Mouse (Mus musculus) neural tube, embryonic 13.5 days (tissue): ENCODE measurements around the gene Sult1d1. TPM values are rescaled to one million over a fixed set of nuclear protein-coding genes. Genes with fewer than 3 reads are reported as not detected.
"Not testable (repeated sequence)": the region's sequence is repeated elsewhere in the genome, so short reads cannot be mapped to it uniquely, and the experiment has no call there.

Experiments used
- ATAC-seq: fragments of 200-750 bp; cut with Nextera tagmentation; 2 replicates; pipeline ENCODE4 v1.8.0; 2017; ENCODE audit warnings: low read depth, mild to moderate bottlenecking, moderate TSS enrichment, moderate library complexity
- H3K27ac ChIP-seq: fragments of 300-500 bp; sonication (generic); replicated peaks from 2 replicates; pipeline ENCODE4 v1.5.1; 2015; ENCODE audit warnings: moderate library complexity, mild to moderate bottlenecking, inconsistent platforms
- H3K27me3 ChIP-seq: fragments of 300-500 bp; sonication (generic); 2 replicates; pipeline ENCODE4 v1.6.1; 2015; ENCODE audit warnings: mild to moderate bottlenecking, inconsistent platforms
- H3K36me3 ChIP-seq: fragments of 300-500 bp; sonication (generic); 2 replicates; pipeline ENCODE4 v1.6.1; 2015; ENCODE audit warnings: mild to moderate bottlenecking, inconsistent platforms
- H3K4me1 ChIP-seq: fragments of 300-500 bp; sonication (generic); replicated peaks from 2 replicates; pipeline ENCODE4 v1.6.1; 2015; ENCODE audit warnings: inconsistent platforms
- H3K4me2 ChIP-seq: fragments of 300-500 bp; sonication (generic); 2 replicates; pipeline ENCODE4 v1.6.1; 2015; ENCODE audit warnings: inconsistent platforms, mild to moderate bottlenecking, moderate library complexity
- H3K4me3 ChIP-seq: fragments of 300-500 bp; sonication (generic); 2 replicates; pipeline ENCODE4 v1.5.1; 2015; ENCODE audit warnings: mild to moderate bottlenecking, inconsistent platforms
- H3K9ac ChIP-seq: fragments of 300-500 bp; sonication (generic); 2 replicates; pipeline ENCODE4 v1.6.1; 2015; ENCODE audit warnings: moderate library complexity, mild to moderate bottlenecking, inconsistent platforms
- H3K9me3 ChIP-seq: fragments of 300-500 bp; sonication (generic); 2 replicates; pipeline ENCODE4 v1.6.1; 2016; ENCODE audit warnings: inconsistent platforms
- WGBS: fragments of 180-500 bp; shearing (Covaris S2); methylation state at CpG from one replicate; pipeline ENCODE4 v1.1.7; 2015; 5-methylcytosine and 5-hydroxymethylcytosine counted together
- microRNA-seq: library from miRNA; unstranded; fragments of <30 nt; microRNA quantifications from one replicate; pipeline ENCODE4, GENCODE M21; 2016
- polyA plus RNA-seq: library from polyadenylated mRNA; unstranded; fragments of >200 nt; fragmentation: Nextera tagmentation; extraction: Ambion mirVana; gene quantifications from 2 replicates; pipeline ENCODE4 v1.2.1, GENCODE M21; 2015

Gene Sult1d1
- polyA plus RNA-seq, 1 experiment from 2014 or later = not detected

DNA sequence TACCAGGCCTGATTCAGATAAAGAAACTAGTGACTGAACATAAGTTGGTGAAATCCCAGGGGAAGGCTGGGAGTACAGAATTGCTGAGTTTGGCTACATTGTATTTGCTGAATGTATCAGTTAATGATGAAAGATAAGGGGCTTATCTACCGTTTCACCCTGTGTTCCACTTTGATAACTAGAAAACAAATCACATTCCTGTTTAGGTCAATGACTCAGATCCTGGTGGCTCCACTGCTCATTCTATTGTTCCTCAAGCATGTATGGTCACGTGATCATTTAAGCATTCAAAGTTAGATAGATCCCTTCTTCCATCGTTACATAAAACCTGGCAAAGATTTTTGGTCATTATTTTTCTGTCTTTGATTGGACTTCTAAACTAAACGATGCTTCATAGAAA, 6.3 kb downstream of the Sult1d1 start:
- 81% methylated on average over 4 of the region's 4 CpGs for WGBS
- H3K4me2 ChIP-seq = no peak overlapping the region
- no peaks in the 10 kb centered on the region for H3K27me3 ChIP-seq
- no peaks in the 10 kb centered on the region for H3K36me3 ChIP-seq
- no peak overlapping the region for H3K27ac ChIP-seq
- H3K4me3 ChIP-seq = no peak overlapping the region
- H3K9ac ChIP-seq = no peak overlapping the region
- no peaks in the 10 kb centered on the region for H3K4me1 ChIP-seq
- H3K9me3 ChIP-seq = no peaks in the 10 kb centered on the region
- ATAC-seq = no peak

DNA sequence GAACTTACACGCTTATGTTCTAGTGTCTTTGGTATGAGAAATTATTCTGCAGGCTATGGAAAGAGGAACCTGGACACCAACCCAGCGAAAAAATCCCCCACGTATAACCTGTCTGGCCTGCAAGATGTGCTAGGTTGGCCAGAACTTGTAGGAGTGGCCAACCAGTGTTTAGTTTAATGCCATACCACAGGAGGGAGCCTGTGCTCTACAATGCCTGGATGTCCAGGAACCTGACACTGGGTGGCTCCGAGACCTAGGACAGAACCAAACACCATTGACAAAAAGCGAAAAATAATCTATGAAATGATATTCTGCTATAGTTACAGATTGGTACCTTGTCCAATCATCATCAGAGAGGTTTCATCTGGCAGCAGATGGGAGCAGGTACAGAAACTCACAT, 8.7 kb downstream of the Sult1d1 start:
- 76% methylated on average over 5 of the region's 5 CpGs for WGBS

DNA sequence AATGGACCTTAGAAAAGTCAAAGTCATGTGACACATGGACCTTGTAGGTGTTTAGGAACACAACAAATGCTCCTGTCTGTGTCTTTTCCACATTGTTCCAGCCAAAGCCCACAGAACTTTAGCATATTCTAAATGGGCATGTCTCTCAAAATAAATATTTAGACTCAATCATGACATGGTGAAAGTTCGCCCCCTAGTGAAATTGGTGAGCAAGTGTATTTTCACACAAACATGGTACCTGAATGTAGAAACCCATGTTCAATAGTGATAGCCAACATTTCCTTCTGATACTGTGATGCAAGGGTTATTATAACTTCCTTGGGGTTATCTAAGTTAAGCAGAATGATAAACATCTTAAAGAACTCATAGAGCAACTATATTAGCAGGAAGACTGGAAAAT, 17.9 kb downstream of the Sult1d1 start:
- no peaks in the 10 kb centered on the region for H3K4me1 ChIP-seq
- no peak overlapping the region for H3K4me2 ChIP-seq
- H3K4me3 ChIP-seq = no peak overlapping the region
- H3K27me3 ChIP-seq = no peaks in the 10 kb centered on the region
- no peak overlapping the region for H3K27ac ChIP-seq
- ATAC-seq = no peak
- no peaks in the 10 kb centered on the region for H3K36me3 ChIP-seq
- no peak overlapping the region for H3K9ac ChIP-seq
- H3K9me3 ChIP-seq = no peaks in the 10 kb centered on the region
- WGBS = 49% methylated on average over 1 of the region's 1 CpGs

More for the DNA sequence above, 8.7 kb downstream of the Sult1d1 start:
- Histone ChIP-seq H3K27me3 (no peaks in the 10 kb centered on the region), H3K4me2 (no peak overlapping the region), H3K4me3 (no peak overlapping the region), H3K9me3 (no peaks in the 10 kb centered on the region), H3K9ac (no peak overlapping the region), H3K4me1 (no peaks in the 10 kb centered on the region), H3K36me3 (no peaks in the 10 kb centered on the region), H3K27ac (no peak overlapping the region)
- no peak for ATAC-seq

DNA sequence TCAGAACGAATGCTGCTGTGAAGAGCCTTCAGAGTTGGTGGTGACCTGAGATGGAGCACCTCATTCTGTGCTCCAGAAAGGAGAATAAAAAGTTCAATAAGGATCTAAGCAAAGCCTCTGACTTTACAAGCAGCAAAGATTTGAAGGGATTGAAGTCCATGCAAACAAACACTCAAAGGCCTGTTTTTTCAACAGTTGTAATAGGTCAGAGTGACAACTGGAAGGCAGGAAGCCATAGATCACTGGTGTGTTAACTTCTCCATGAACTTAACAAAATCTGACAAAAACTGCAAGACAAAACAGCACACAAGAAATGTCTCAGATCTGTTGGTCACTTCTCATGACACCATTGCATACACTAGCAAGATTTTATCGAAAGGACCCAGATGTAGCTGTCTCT, 30.7 kb downstream of the Sult1d1 start, which contains the start of gene Sult1b1:
Sult1b1 (minus strand) TSS at position 85 of the 400 bp plus-strand sequence.
- 91% methylated on average over 2 of the region's 2 CpGs for WGBS

DNA sequence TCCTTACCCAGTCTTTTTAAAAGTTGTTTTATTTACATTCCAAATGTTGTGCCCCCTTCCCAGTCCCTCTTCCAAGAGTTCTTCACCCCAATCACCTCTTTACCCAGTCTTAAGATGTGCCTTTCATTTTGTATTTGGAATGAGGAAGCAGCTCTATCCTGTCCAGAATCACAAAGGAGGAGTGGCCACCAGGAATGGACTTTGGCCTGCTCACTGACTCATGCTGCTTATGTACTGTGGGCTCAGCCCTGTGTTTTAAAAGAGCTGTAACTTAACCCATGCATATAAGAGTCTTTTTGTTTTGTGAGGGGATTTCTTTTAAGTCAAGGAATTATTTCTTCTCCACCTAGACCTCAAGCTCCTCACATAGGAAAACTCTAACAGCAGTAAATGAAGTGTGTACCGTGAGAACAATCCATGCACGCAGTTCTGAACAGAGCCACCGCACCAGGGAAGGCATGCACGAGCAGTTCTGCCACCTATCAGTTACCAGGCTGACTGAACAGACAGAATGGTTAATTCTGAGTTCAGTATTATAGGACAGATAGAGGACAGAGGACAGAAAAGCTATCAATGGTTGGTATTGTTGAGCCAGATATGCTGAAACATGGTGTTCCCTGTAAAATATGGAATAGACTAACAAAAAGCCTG, 32.7 kb downstream of the Sult1d1 start:
- Histone ChIP-seq H3K27me3 (no peaks in the 10 kb centered on the region), H3K9me3 (no peaks in the 10 kb centered on the region), H3K4me2 (no peak overlapping the region), H3K4me1 (no peaks in the 10 kb centered on the region), H3K4me3 (no peak overlapping the region), H3K36me3 (no peaks in the 10 kb centered on the region), H3K9ac (no peak overlapping the region), H3K27ac (no peak overlapping the region)
- no peak for ATAC-seq
- 81% methylated on average over 4 of the region's 4 CpGs for WGBS

More for the DNA sequence above, 30.7 kb downstream of the Sult1d1 start, which contains the start of gene Sult1b1:
- no peaks in the 10 kb centered on the region for H3K4me1 ChIP-seq
- no peaks in the 10 kb centered on the region for H3K36me3 ChIP-seq
- H3K9ac ChIP-seq = no peak within 1 kb of the TSS
- no peak within 1 kb of the TSS for H3K4me2 ChIP-seq
- H3K4me3 ChIP-seq = no peak within 1 kb of the TSS
- H3K27ac ChIP-seq = no peak within 1 kb of the TSS
- no peaks in the 10 kb centered on the region for H3K27me3 ChIP-seq
- no peak for ATAC-seq
- H3K9me3 ChIP-seq = no peaks in the 10 kb centered on the region

DNA sequence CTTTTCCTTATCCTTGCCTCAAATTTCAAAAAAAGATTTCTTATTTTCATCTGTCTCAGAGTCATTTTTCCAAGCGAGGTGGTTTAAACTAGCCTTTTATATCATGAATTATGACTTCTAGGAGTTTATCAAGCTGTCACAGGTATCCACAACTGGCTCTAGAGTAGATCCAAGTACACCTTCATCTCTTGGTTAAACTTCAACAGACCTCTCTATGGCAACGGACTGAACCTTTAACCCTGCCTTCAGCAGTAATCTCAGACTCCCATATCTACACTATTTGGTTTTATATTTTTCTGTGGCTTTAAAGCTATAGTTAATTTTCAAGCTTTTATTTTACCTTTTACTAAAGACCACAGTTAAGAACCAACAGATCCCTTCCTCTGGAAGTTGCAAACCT, 36.5 kb downstream of the Sult1d1 start:
- H3K9ac ChIP-seq = no peak overlapping the region
- H3K36me3 ChIP-seq = no peaks in the 10 kb centered on the region
- no peaks in the 10 kb centered on the region for H3K9me3 ChIP-seq
- 76% methylated on average over 2 of the region's 2 CpGs for WGBS
- no peak for ATAC-seq
- no peaks in the 10 kb centered on the region for H3K27me3 ChIP-seq
- H3K4me2 ChIP-seq = no peak overlapping the region
- H3K27ac ChIP-seq = no peak overlapping the region
- H3K4me3 ChIP-seq = no peak overlapping the region
- no peaks in the 10 kb centered on the region for H3K4me1 ChIP-seq

DNA sequence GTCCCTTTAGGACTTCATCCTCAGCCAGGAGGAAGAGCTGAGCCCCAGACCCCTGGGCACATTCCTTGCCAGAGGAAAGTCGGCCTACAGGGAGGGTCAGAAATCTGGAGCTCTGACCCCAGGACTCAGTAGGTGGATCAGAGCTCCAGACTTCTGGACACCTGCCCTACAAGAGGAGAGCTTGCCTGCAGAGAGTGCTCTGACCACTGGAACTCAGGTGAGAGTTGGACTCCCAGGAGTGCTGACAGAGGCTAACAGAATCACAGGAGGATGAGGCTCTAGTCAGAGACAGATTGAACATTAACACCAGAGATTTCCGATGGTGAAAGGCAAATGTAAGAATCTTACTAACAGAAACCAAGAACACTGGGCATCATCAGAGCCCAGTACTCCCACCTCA, 45.3 kb downstream of the Sult1d1 start:
- not testable (repeated sequence) for H3K9ac ChIP-seq, H3K9me3 ChIP-seq, H3K27me3 ChIP-seq, H3K4me2 ChIP-seq, ATAC-seq, H3K27ac ChIP-seq, H3K36me3 ChIP-seq, H3K4me3 ChIP-seq, H3K4me1 ChIP-seq
- 91% methylated on average over 2 of the region's 2 CpGs for WGBS

DNA sequence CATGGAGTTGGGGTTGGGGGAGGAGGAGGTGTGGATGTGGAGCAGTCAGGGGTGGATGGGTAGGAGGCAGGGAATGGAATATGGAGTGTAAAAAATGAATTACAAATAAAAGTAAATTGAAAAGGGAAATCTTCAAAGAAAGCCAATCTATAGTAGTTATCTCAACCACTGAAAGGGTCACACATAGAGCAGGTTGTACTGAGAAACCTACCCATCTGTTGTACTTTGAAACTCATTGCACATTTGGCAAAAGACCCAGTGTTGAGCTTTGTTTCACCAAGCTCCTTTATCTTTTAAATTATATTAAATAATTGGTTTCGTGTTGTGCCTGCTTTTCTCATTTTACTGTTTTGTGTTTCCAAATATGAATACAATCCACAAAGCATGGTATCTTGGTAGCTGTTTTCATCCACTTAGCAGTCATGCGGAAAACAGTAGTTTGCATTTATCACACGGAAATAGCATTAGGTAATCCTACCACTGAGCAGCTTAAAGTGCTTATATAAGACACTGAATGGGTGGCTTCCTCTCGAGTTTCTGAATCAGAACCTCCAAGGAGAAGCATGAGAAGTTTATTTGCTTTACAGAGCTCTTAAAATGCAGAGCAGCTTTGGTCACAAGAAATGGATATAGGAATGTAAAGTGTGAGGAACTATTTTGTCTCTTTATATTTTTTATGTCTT, 62.9 kb downstream of the Sult1d1 start:
- Histone ChIP-seq H3K9me3 (no peaks in the 10 kb centered on the region), H3K27me3 (no peaks in the 10 kb centered on the region), H3K4me1 (no peaks in the 10 kb centered on the region), H3K9ac (no peak overlapping the region), H3K27ac (no peak overlapping the region), H3K4me3 (no peak overlapping the region), H3K4me2 (no peak overlapping the region), H3K36me3 (no peaks in the 10 kb centered on the region)
- ATAC-seq = no peak
- WGBS = 70% methylated on average over 4 of the region's 4 CpGs

Small RNAs within 50 kb of the gene (microRNA-seq; reads per million reads assigned to microRNA genes)
- gene Mir3969 = not detected

Other genes starting within 250 kb of the Sult1d1 start
- not detected in 2 replicates for gene Ugt2a3, start 231.8 kb downstream of the Sult1d1 start, polyA plus RNA-seq
- gene Ugt2b38, start 144.8 kb downstream of the Sult1d1 start, polyA plus RNA-seq = not detected in 2 replicates
- gene Ugt2a2, start 86.8 kb downstream of the Sult1d1 start, polyA plus RNA-seq = not detected in 2 replicates
- not detected in 2 replicates for gene Gm43638, start 82.2 kb downstream of the Sult1d1 start, polyA plus RNA-seq
- gene Ugt2a1, start 78.2 kb downstream of the Sult1d1 start, polyA plus RNA-seq = not detected in 2 replicates
- not detected in 2 replicates for gene Sult1b1, start 30.8 kb downstream of the Sult1d1 start, polyA plus RNA-seq
- not detected in 2 replicates for gene Sult1e1, start 22.6 kb upstream of the Sult1d1 start, polyA plus RNA-seq
- not detected in 2 replicates for gene Csn1s1, start 97.2 kb upstream of the Sult1d1 start, polyA plus RNA-seq
- not detected in 2 replicates for gene Csn2, start 130.6 kb upstream of the Sult1d1 start, polyA plus RNA-seq
- gene Csn1s2a, start 205.5 kb upstream of the Sult1d1 start, polyA plus RNA-seq = not detected in 2 replicates
- not detected in 2 replicates for gene Csn1s2b, start 239.1 kb upstream of the Sult1d1 start, polyA plus RNA-seq